Mouse (Mus musculus) forebrain, embryonic 16.5 days (tissue): ENCODE results near the gene Wbp1l. TPM values are rescaled to one million over a fixed set of nuclear protein-coding genes. Genes with fewer than 3 reads are reported as not detected.

ENCODE experiments used
- ATAC-seq: fragments of 200-750 bp; cut with Nextera tagmentation; 2 replicates; pipeline ENCODE4 v1.8.0; 2017; ENCODE audit warnings: mild to moderate bottlenecking, moderate library complexity
- H3K27ac ChIP-seq: fragments of 300-500 bp; sonication (generic); 2 replicates; pipeline ENCODE4 v1.5.1; 2014; ENCODE audit warnings: low read length, control low read depth
- H3K27me3 ChIP-seq: fragments of 300-500 bp; sonication (generic); replicated peaks from 2 replicates; pipeline ENCODE4 v1.6.1; 2014; ENCODE audit warnings: low read length; ENCODE audit not compliant: control insufficient read depth, insufficient read depth
- H3K36me3 ChIP-seq: fragments of 300-500 bp; sonication (generic); 2 replicates; pipeline ENCODE4 v1.6.1; 2014; ENCODE audit not compliant: control insufficient read depth, insufficient read depth
- H3K4me1 ChIP-seq: fragments of 300-500 bp; sonication (generic); replicated peaks from 2 replicates; pipeline ENCODE4 v1.6.1; 2014; ENCODE audit warnings: low read length; ENCODE audit not compliant: control insufficient read depth, insufficient read depth
- H3K4me2 ChIP-seq: fragments of 300-500 bp; sonication (generic); 2 replicates; pipeline ENCODE4 v1.6.1; 2014; ENCODE audit warnings: mild to moderate bottlenecking, low read length, control low read depth
- H3K4me3 ChIP-seq: fragments of 300-500 bp; sonication (generic); replicated peaks from 2 replicates; pipeline ENCODE4 v1.5.1; 2014; ENCODE audit warnings: mild to moderate bottlenecking, low read length, control low read depth
- H3K9ac ChIP-seq: fragments of 300-500 bp; sonication (generic); replicated peaks from 2 replicates; pipeline ENCODE4 v1.6.1; 2014; ENCODE audit warnings: low read depth, low read length, control low read depth
- H3K9me3 ChIP-seq: fragments of 300-500 bp; sonication (generic); 2 replicates; pipeline ENCODE4 v1.6.1; 2016; ENCODE audit warnings: low read length; ENCODE audit not compliant: control insufficient read depth
- WGBS: fragments of 180-500 bp; shearing (Covaris S2); extraction: QIAGEN DNeasy Blood & Tissue Kit; methylation state at CpG from one replicate; pipeline ENCODE4 v1.1.7; 2014; 5-methylcytosine and 5-hydroxymethylcytosine counted together
- polyA plus RNA-seq: library from polyadenylated mRNA; unstranded; fragments of >200 nt; fragmentation: Nextera tagmentation; extraction: Ambion mirVana; gene quantifications from 2 replicates; pipeline ENCODE4 v1.2.1, GENCODE M21; 2015

Wbp1l gene
- polyA plus RNA-seq, 1 experiment from 2014 or later, result 39.1 TPM

GRCm38 (mm10) chr19:46592751-46593439 lies 6.0 kb upstream of the Wbp1l start:
- no peak for ATAC-seq
- Histone ChIP-seq H3K36me3 (peaks cover 5% of the 10 kb centered on the region; the same call in 1 of the 2 replicates), H3K27me3 (no peaks in the 10 kb centered on the region), H3K9ac (no peak overlapping the region), H3K4me3 (no peak overlapping the region), H3K4me2 (no peak overlapping the region), H3K9me3 (no peaks in the 10 kb centered on the region), H3K4me1 (no peaks in the 10 kb centered on the region; the same call in 1 of the 2 replicates), H3K27ac (no peak overlapping the region)
- 94% methylated on average over 9 of the region's 9 CpGs for WGBS

GRCm38 (mm10) chr19:46598187-46598586 lies 697 bp upstream of the Wbp1l start:
- Histone ChIP-seq H3K4me2 (peak overlapping the region; percentile 42), H3K27ac (no peak overlapping the region), H3K4me3 (no peak overlapping the region), H3K4me1 (peaks cover 24% of the 10 kb centered on the region), H3K9me3 (no peaks in the 10 kb centered on the region), H3K9ac (no peak overlapping the region), H3K27me3 (no peaks in the 10 kb centered on the region), H3K36me3 (peaks cover 5% of the 10 kb centered on the region; the same call in 1 of the 2 replicates)
- 79% methylated on average over 4 of the region's 4 CpGs for WGBS
- no peak for ATAC-seq

GRCm38 (mm10) chr19:46599375-46600256 lies 732 bp downstream of the Wbp1l start:
- Histone ChIP-seq H3K4me2 (peak overlapping the region; percentile 94), H3K4me3 (peak overlapping the region; percentile 76), H3K4me1 (peaks cover 24% of the 10 kb centered on the region), H3K9me3 (no peaks in the 10 kb centered on the region), H3K27ac (peak overlapping the region; percentile 5; the same call in 1 of the 2 replicates), H3K36me3 (peaks cover 6% of the 10 kb centered on the region; the same call in 1 of the 2 replicates), H3K27me3 (no peaks in the 10 kb centered on the region), H3K9ac (peak overlapping the region; percentile 71)
- WGBS, result 15% methylated on average over 22 of the region's 22 CpGs
- ATAC-seq, result peak; percentile 5

- H3K4me2 ChIP-seq, result peak overlapping the region; percentile 94
- no peaks in the 10 kb centered on the region for H3K9me3 ChIP-seq
- peaks cover 24% of the 10 kb centered on the region for H3K4me1 ChIP-seq
- 0 out of 2 replicates have a peak, but pooled peaks cover 4% of the 10 kb centered on the region for H3K36me3 ChIP-seq
- ATAC-seq, result no peak
- H3K9ac ChIP-seq, result no peak overlapping the region
- H3K27ac ChIP-seq, result no peak overlapping the region
- no peak overlapping the region; the same call in 1 of the 2 replicates for H3K4me3 ChIP-seq
- 86% methylated on average over 4 of the region's 4 CpGs for WGBS
- no peaks in the 10 kb centered on the region for H3K27me3 ChIP-seq
Observed at GRCm38 (mm10) chr19:46600371-46600770, 1.5 kb downstream of the Wbp1l start.

GRCm38 (mm10) chr19:46601491-46601890 lies 2.6 kb downstream of the Wbp1l start:
- H3K27ac ChIP-seq, result no peak overlapping the region
- WGBS, result 86% methylated on average over 14 of the region's 14 CpGs
- peaks cover 24% of the 10 kb centered on the region for H3K4me1 ChIP-seq
- no peaks in the 10 kb centered on the region for H3K27me3 ChIP-seq
- ATAC-seq, result no peak
- no peak overlapping the region for H3K4me2 ChIP-seq
- H3K9me3 ChIP-seq, result no peaks in the 10 kb centered on the region
- H3K36me3 ChIP-seq, result 0 out of 2 replicates have a peak, but pooled peaks cover 4% of the 10 kb centered on the region
- no peak overlapping the region for H3K9ac ChIP-seq
- H3K4me3 ChIP-seq, result no peak overlapping the region

GRCm38 (mm10) chr19:46602406-46602805 lies 3.5 kb downstream of the Wbp1l start:
- no peak overlapping the region for H3K4me3 ChIP-seq
- H3K36me3 ChIP-seq, result 0 out of 2 replicates have a peak, but pooled peaks cover 4% of the 10 kb centered on the region
- WGBS, result 83% methylated on average over 4 of the region's 4 CpGs
- no peak overlapping the region for H3K4me2 ChIP-seq
- no peak for ATAC-seq
- no peaks in the 10 kb centered on the region for H3K9me3 ChIP-seq
- H3K4me1 ChIP-seq, result peaks cover 24% of the 10 kb centered on the region
- no peaks in the 10 kb centered on the region for H3K27me3 ChIP-seq
- no peak overlapping the region for H3K9ac ChIP-seq
- H3K27ac ChIP-seq, result no peak overlapping the region

GRCm38 (mm10) chr19:46606718-46607117 lies 7.8 kb downstream of the Wbp1l start:
- no peak for ATAC-seq
- Histone ChIP-seq H3K9ac (no peak overlapping the region), H3K36me3 (peaks cover 11% of the 10 kb centered on the region; the same call in 1 of the 2 replicates), H3K4me1 (peaks cover 3% of the 10 kb centered on the region; the same call in 1 of the 2 replicates), H3K9me3 (no peaks in the 10 kb centered on the region), H3K27me3 (no peaks in the 10 kb centered on the region), H3K4me2 (no peak overlapping the region), H3K4me3 (no peak overlapping the region), H3K27ac (no peak overlapping the region)
- 98% methylated on average over 13 of the region's 13 CpGs for WGBS

- Histone ChIP-seq H3K4me2 (no peak overlapping the region), H3K4me3 (no peak overlapping the region), H3K36me3 (peaks cover 11% of the 10 kb centered on the region; the same call in 1 of the 2 replicates), H3K4me1 (no peaks in the 10 kb centered on the region), H3K27ac (no peak overlapping the region), H3K9ac (no peak overlapping the region), H3K9me3 (no peaks in the 10 kb centered on the region), H3K27me3 (no peaks in the 10 kb centered on the region)
- ATAC-seq, result no peak
- WGBS, result 74% methylated on average over 7 of the region's 7 CpGs
Observed at GRCm38 (mm10) chr19:46607424-46607823, 8.5 kb downstream of the Wbp1l start.

- Histone ChIP-seq H3K4me2 (no peak overlapping the region), H3K27me3 (no peaks in the 10 kb centered on the region), H3K9ac (no peak overlapping the region), H3K36me3 (peaks cover 11% of the 10 kb centered on the region; the same call in 1 of the 2 replicates), H3K27ac (no peak overlapping the region), H3K4me1 (no peaks in the 10 kb centered on the region), H3K4me3 (no peak overlapping the region), H3K9me3 (no peaks in the 10 kb centered on the region)
- ATAC-seq, result no peak
- WGBS, result 98% methylated on average over 7 of the region's 7 CpGs
Observed at GRCm38 (mm10) chr19:46608158-46608557, 9.3 kb downstream of the Wbp1l start.
